Mouse (Mus musculus): ENCODE measurements around the gene Wdfy4. TPM values are rescaled to one million over a fixed set of nuclear protein-coding genes. Genes with fewer than 3 reads are reported as not detected.
A peak's percentile ranks its signal among the peaks of the same experiment; 100 is the strongest.

Gene Wdfy4
- polyA plus RNA-seq, 2 experiments, result 0.60 to 0.89 TPM

DNA sequence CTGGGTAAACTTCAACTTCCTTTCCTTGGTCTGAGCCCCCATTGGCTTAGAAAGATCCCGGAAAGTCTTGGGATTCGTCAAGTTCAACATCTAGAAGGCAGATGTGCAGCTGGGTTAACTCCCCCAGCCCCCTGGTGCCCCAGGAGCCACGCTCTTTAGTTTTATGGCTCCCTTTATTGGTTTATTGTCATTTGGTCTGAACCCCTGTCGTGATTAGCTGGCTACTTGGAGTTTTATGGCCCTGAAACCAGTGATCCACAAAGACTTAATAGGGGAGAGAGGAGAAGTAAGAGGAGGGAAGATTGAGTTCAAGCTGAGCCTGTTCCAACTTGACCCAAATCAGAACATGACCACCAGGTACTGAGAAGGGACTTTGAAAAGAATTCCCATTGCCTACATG lies 198.6 kb downstream of the Wdfy4 start:
- no peaks in the 10 kb centered on the region for H3K36me3 ChIP-seq (ENCODE audit: control insufficient read depth, insufficient read depth, low read length)
- no peak overlapping the region for H3K27ac ChIP-seq (replicated peaks; ENCODE audit: low read depth, low read length)
- 0 out of 2 replicates have a peak, but pooled peaks cover 5% of the 10 kb centered on the region for H3K4me1 ChIP-seq (ENCODE audit: control insufficient read depth, insufficient read depth, low read length)
- no peak overlapping the region for H3K9ac ChIP-seq (ENCODE audit: low read depth, low read length, severe bottlenecking)
- H3K27me3 ChIP-seq (ENCODE audit: control insufficient read depth, insufficient read depth, low read length), result no peaks in the 10 kb centered on the region
- WGBS, result 12% methylated on average over 4 of the region's 4 CpGs
- ATAC-seq (ENCODE audit: low FRiP score, low read depth) (no peak), DNase-seq (ENCODE audit: low spot score) (no peak)
- no peaks in the 10 kb centered on the region for H3K9me3 ChIP-seq (ENCODE audit: control insufficient read depth, low read length)
- no peak overlapping the region for H3K4me2 ChIP-seq (replicated peaks; ENCODE audit: low read depth, low read length, severe bottlenecking)
- no peak for TF ChIP-seq POLR2A (IDR thresholded peaks at IDR 0.05; ENCODE audit: borderline replicate concordance, extremely low read depth, insufficient read depth, insufficient read length)
- H3K4me3 ChIP-seq (replicated peaks; ENCODE audit: low read length), result no peak overlapping the region

DNA sequence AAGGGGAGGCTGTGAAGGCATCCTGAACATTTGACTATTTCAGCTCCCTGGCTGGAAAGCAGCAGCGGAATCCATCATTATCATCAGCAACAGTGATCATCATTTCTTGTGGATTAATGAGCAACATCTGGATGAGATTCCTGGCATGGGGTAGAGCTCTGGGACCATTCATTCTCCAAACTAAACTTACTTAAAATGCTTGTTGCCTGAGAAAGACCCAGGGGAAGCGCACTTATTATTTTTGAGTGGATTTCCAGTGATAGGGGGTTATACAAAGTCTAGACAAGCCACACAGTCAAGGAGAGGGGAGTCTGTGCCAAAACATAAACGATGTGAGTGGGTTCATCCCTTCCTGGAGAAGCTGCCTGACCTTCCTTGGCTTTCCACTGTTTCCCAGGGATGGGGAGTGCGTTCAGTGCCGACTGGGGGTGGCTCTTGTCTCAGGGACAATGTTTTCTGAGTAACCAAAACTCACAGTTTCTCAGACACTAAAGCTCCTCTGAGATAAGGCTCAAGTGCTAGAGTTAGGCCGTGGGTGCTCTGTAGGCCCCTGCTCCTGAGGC lies 201.1 kb downstream of the Wdfy4 start:
- no peak for TF ChIP-seq POLR2A (IDR thresholded peaks at IDR 0.05; ENCODE audit: borderline replicate concordance, extremely low read depth, insufficient read depth, insufficient read length)
- Histone ChIP-seq H3K4me3 (replicated peaks; ENCODE audit: low read length) (no peak overlapping the region), H3K4me1 (ENCODE audit: control insufficient read depth, insufficient read depth, low read length) (0 out of 2 replicates have a peak, but pooled peaks cover 5% of the 10 kb centered on the region), H3K9ac (ENCODE audit: low read depth, low read length, severe bottlenecking) (no peak overlapping the region), H3K27me3 (ENCODE audit: control insufficient read depth, insufficient read depth, low read length) (no peaks in the 10 kb centered on the region), H3K36me3 (ENCODE audit: control insufficient read depth, insufficient read depth, low read length) (no peaks in the 10 kb centered on the region), H3K27ac (replicated peaks; ENCODE audit: low read depth, low read length) (no peak overlapping the region), H3K9me3 (ENCODE audit: control insufficient read depth, low read length) (no peaks in the 10 kb centered on the region), H3K4me2 (replicated peaks; ENCODE audit: low read depth, low read length, severe bottlenecking) (no peak overlapping the region)
- peak; percentile 53 for ATAC-seq (ENCODE audit: low FRiP score, low read depth)
- 61% methylated on average over 6 of the region's 6 CpGs for WGBS
- DNase-seq (ENCODE audit: low spot score), result peak; percentile 74

DNA sequence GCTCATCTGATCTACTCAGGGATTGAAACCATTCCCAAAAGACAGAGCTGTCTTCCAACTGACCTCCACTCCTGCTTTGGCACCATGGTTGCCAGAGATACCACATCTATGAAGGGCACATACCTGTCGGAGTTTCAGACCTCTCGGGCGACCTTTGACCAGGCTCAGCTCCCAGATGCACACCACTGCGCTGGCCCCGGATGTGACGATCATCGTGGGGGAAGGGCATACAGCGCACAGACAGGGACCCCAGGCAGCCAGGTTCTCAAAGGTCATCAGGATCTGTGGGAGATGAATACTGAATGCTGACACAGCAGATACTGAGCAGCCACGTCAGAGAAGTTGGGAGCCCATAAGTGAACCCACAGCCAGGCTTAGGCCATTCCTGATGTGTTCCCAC lies 214.6 kb downstream of the Wdfy4 start:
- WGBS, result 76% methylated on average over 9 of the region's 9 CpGs
- DNase-seq (ENCODE audit: low spot score) (no peak), ATAC-seq (ENCODE audit: low FRiP score, low read depth) (no peak)
- no peak overlapping the region for H3K9ac ChIP-seq (ENCODE audit: low read depth, low read length, severe bottlenecking)
- no peak overlapping the region for H3K4me3 ChIP-seq (replicated peaks; ENCODE audit: low read length)
- H3K9me3 ChIP-seq (ENCODE audit: control insufficient read depth, low read length), result no peaks in the 10 kb centered on the region
- TF ChIP-seq POLR2A (IDR thresholded peaks at IDR 0.05; ENCODE audit: borderline replicate concordance, extremely low read depth, insufficient read depth, insufficient read length), result no peak
- no peak overlapping the region for H3K27ac ChIP-seq (replicated peaks; ENCODE audit: low read depth, low read length)
- H3K4me2 ChIP-seq (replicated peaks; ENCODE audit: low read depth, low read length, severe bottlenecking), result no peak overlapping the region
- H3K4me1 ChIP-seq (ENCODE audit: control insufficient read depth, insufficient read depth, low read length), result no peaks in the 10 kb centered on the region
- H3K36me3 ChIP-seq (ENCODE audit: control insufficient read depth, insufficient read depth, low read length), result no peaks in the 10 kb centered on the region
- no peaks in the 10 kb centered on the region for H3K27me3 ChIP-seq (ENCODE audit: control insufficient read depth, insufficient read depth, low read length)

DNA sequence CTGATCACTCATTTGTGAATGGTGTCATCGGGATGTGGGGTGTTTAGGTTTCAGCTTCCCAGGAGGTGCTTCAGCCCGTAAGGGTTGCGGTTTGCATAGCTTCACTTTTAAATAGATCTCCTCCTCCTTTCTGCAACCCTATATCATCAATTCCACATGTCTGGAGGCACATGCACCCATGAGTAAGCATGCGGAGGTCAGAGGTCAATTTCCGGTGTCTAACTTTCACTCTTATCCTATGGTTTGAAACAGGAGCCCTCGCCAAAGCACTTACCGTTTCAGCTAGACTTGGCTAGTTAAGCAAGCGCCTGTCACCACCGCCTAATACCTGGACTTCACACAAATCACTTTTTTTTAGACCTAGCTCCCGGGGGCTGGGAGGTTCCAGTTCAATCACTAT lies 220.6 kb downstream of the Wdfy4 start:
- Histone ChIP-seq H3K4me1 (ENCODE audit: control insufficient read depth, insufficient read depth, low read length) (no peaks in the 10 kb centered on the region), H3K9me3 (ENCODE audit: control insufficient read depth, low read length) (no peaks in the 10 kb centered on the region), H3K27me3 (ENCODE audit: control insufficient read depth, insufficient read depth, low read length) (no peaks in the 10 kb centered on the region), H3K4me2 (replicated peaks; ENCODE audit: low read depth, low read length, severe bottlenecking) (no peak overlapping the region), H3K36me3 (ENCODE audit: control insufficient read depth, insufficient read depth, low read length) (no peaks in the 10 kb centered on the region), H3K4me3 (replicated peaks; ENCODE audit: low read length) (no peak overlapping the region), H3K27ac (replicated peaks; ENCODE audit: low read depth, low read length) (no peak overlapping the region), H3K9ac (ENCODE audit: low read depth, low read length, severe bottlenecking) (no peak overlapping the region)
- WGBS, result 60% methylated on average over 10 of the region's 10 CpGs
- DNase-seq (ENCODE audit: low spot score) (no peak), ATAC-seq (ENCODE audit: low FRiP score, low read depth) (no peak)
- no peak for TF ChIP-seq POLR2A (IDR thresholded peaks at IDR 0.05; ENCODE audit: borderline replicate concordance, extremely low read depth, insufficient read depth, insufficient read length)

DNA sequence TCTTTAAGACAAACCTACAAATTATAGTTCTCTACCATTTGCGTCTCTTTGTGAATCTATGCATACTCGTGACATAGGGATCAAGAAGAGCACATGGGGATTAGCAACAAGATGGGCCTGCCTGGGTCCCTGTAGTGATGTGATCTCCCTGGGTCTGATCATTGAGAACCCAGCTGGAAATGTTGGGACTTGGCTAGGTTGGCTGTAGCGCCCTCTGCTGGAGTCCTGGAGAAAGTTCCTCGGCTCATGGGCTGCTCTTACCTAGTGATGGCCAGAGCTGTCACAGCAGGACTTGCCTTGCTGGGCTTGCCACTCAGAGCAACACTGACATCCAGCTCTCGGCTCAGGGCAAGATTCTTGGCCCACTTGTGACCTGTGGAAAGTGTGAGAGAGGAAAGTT lies 224.8 kb downstream of the Wdfy4 start:
- 39% methylated on average over 5 of the region's 5 CpGs for WGBS
- no peaks in the 10 kb centered on the region for H3K27me3 ChIP-seq (ENCODE audit: control insufficient read depth, insufficient read depth, low read length)
- H3K9ac ChIP-seq (ENCODE audit: low read depth, low read length, severe bottlenecking), result no peak overlapping the region
- H3K9me3 ChIP-seq (ENCODE audit: control insufficient read depth, low read length), result no peaks in the 10 kb centered on the region
- H3K27ac ChIP-seq (replicated peaks; ENCODE audit: low read depth, low read length), result no peak overlapping the region
- DNase-seq (ENCODE audit: low spot score) (peak; percentile 77), ATAC-seq (ENCODE audit: low FRiP score, low read depth) (no peak)
- no peak overlapping the region for H3K4me3 ChIP-seq (replicated peaks; ENCODE audit: low read length)
- no peak overlapping the region for H3K4me2 ChIP-seq (replicated peaks; ENCODE audit: low read depth, low read length, severe bottlenecking)
- TF ChIP-seq POLR2A (IDR thresholded peaks at IDR 0.05; ENCODE audit: borderline replicate concordance, extremely low read depth, insufficient read depth, insufficient read length), result no peak
- H3K4me1 ChIP-seq (ENCODE audit: control insufficient read depth, insufficient read depth, low read length), result no peaks in the 10 kb centered on the region
- H3K36me3 ChIP-seq (ENCODE audit: control insufficient read depth, insufficient read depth, low read length), result no peaks in the 10 kb centered on the region

DNA sequence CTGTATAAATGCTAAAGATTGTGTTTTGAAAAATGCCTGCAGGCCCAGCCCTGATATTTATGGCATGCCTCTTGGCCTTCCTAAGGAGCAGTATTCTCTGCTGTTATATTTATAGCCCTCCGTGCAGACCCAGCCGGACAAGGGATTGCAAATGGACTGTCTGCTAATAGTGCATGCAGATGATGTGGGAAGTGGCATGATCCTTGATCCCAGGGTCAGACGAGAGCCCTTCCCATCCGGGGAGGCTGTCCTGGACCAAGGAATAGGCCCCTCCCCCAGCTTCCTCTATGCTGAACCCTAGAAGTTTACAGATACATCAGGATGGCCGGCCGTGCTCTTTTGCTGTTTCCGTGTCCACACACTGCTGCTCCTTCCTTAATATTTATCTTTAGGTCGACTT lies 226.6 kb downstream of the Wdfy4 start:
- H3K27me3 ChIP-seq (ENCODE audit: control insufficient read depth, insufficient read depth, low read length), result no peaks in the 10 kb centered on the region
- H3K4me1 ChIP-seq (ENCODE audit: control insufficient read depth, insufficient read depth, low read length), result no peaks in the 10 kb centered on the region
- no peak for DNase-seq (ENCODE audit: low spot score)
- no peak for ATAC-seq (ENCODE audit: low FRiP score, low read depth)
- no peak overlapping the region for H3K9ac ChIP-seq (ENCODE audit: low read depth, low read length, severe bottlenecking)
- H3K4me3 ChIP-seq (replicated peaks; ENCODE audit: low read length), result no peak overlapping the region
- WGBS, result 53% methylated on average over 8 of the region's 8 CpGs
- no peaks in the 10 kb centered on the region for H3K9me3 ChIP-seq (ENCODE audit: control insufficient read depth, low read length)
- TF ChIP-seq POLR2A (IDR thresholded peaks at IDR 0.05; ENCODE audit: borderline replicate concordance, extremely low read depth, insufficient read depth, insufficient read length), result no peak
- no peaks in the 10 kb centered on the region for H3K36me3 ChIP-seq (ENCODE audit: control insufficient read depth, insufficient read depth, low read length)
- H3K27ac ChIP-seq (replicated peaks; ENCODE audit: low read depth, low read length), result no peak overlapping the region
- no peak overlapping the region for H3K4me2 ChIP-seq (replicated peaks; ENCODE audit: low read depth, low read length, severe bottlenecking)

All from limb, embryonic 14.5 days (tissue).